Mouse (Mus musculus): ENCODE measurements around the gene Psmg3. TPM values are rescaled to one million over a fixed set of nuclear protein-coding genes. Genes with fewer than 3 reads are reported as not detected.

Psmg3 gene
- polyA plus RNA-seq, 1 experiment from 2014 or later, result 78.8 TPM

- Histone ChIP-seq H3K36me3 (ENCODE audit: insufficient read depth) (peaks cover 7% of the 10 kb centered on the region; the same call in 1 of the 2 replicates), H3K4me3 (ENCODE audit: low read depth, low read length) (no peak overlapping the region), H3K4me2 (no peak overlapping the region), H3K9ac (no peak overlapping the region), H3K9me3 (ENCODE audit: low read depth, low read length) (no peaks in the 10 kb centered on the region), H3K27ac (ENCODE audit: low read depth) (no peak overlapping the region), H3K27me3 (ENCODE audit: insufficient read depth, low read length) (peaks cover 12% of the 10 kb centered on the region), H3K4me1 (ENCODE audit: insufficient read depth) (0 out of 2 replicates have a peak, but pooled peaks cover 3% of the 10 kb centered on the region)
- ATAC-seq (ENCODE audit: insufficient read depth) (no peak), DNase-seq (peak; percentile 50)
- peak; percentile 78 for TF ChIP-seq CTCF (IDR thresholded peaks at IDR 0.05; ENCODE audit: low read depth)
- WGBS, result 4% methylated on average over 1 of the region's 1 CpGs
Observed at GRCm38 (mm10) chr5:139817292-139817691, 9.4 kb downstream of the Psmg3 start.

- no peak for TF ChIP-seq CTCF (IDR thresholded peaks at IDR 0.05; ENCODE audit: low read depth)
- H3K36me3 ChIP-seq (ENCODE audit: insufficient read depth), result no peaks in the 10 kb centered on the region
- H3K4me2 ChIP-seq, result no peak overlapping the region
- ATAC-seq (ENCODE audit: insufficient read depth) (no peak), DNase-seq (no peak)
- H3K4me3 ChIP-seq (ENCODE audit: low read depth, low read length), result no peak overlapping the region
- H3K27me3 ChIP-seq (ENCODE audit: insufficient read depth, low read length), result peaks cover 12% of the 10 kb centered on the region
- no peak overlapping the region for H3K9ac ChIP-seq
- H3K9me3 ChIP-seq (ENCODE audit: low read depth, low read length), result no peaks in the 10 kb centered on the region
- 0 out of 2 replicates have a peak, but pooled peaks cover 3% of the 10 kb centered on the region for H3K4me1 ChIP-seq (ENCODE audit: insufficient read depth)
- no peak overlapping the region for H3K27ac ChIP-seq (ENCODE audit: low read depth)
Observed at GRCm38 (mm10) chr5:139816445-139816844, 10.2 kb downstream of the Psmg3 start.

- H3K27me3 ChIP-seq (ENCODE audit: insufficient read depth, low read length), result peaks cover 12% of the 10 kb centered on the region
- peak; percentile 78 for DNase-seq
- no peaks in the 10 kb centered on the region for H3K9me3 ChIP-seq (ENCODE audit: low read depth, low read length)
- 0 out of 2 replicates have a peak overlapping the region, but pooled peaks have one; percentile 3 for H3K27ac ChIP-seq (ENCODE audit: low read depth)
- WGBS, result 49% methylated on average over 6 of the region's 6 CpGs
- H3K36me3 ChIP-seq (ENCODE audit: insufficient read depth), result no peaks in the 10 kb centered on the region
- H3K4me1 ChIP-seq (ENCODE audit: insufficient read depth), result 0 out of 2 replicates have a peak, but pooled peaks cover 3% of the 10 kb centered on the region
- no peak overlapping the region for H3K9ac ChIP-seq
- no peak overlapping the region for H3K4me2 ChIP-seq
- no peak for TF ChIP-seq CTCF (IDR thresholded peaks at IDR 0.05; ENCODE audit: low read depth)
- no peak for ATAC-seq (ENCODE audit: insufficient read depth)
- H3K4me3 ChIP-seq (ENCODE audit: low read depth, low read length), result no peak overlapping the region
Observed at GRCm38 (mm10) chr5:139815964-139816363, 10.7 kb downstream of the Psmg3 start.

GRCm38 (mm10) chr5:139813963-139814381, 12.7 kb downstream of the Psmg3 start:
- H3K4me3 ChIP-seq (ENCODE audit: low read depth, low read length), result peak overlapping the region; percentile 29
- 8% methylated on average over 13 of the region's 13 CpGs for WGBS
- peak; percentile 8; the same call in 1 of the 2 replicates for TF ChIP-seq CTCF (IDR thresholded peaks at IDR 0.05; ENCODE audit: low read depth)
- H3K36me3 ChIP-seq (ENCODE audit: insufficient read depth), result no peaks in the 10 kb centered on the region
- no peaks in the 10 kb centered on the region for H3K9me3 ChIP-seq (ENCODE audit: low read depth, low read length)
- peak; percentile 67 for ATAC-seq (ENCODE audit: insufficient read depth)
- H3K27me3 ChIP-seq (ENCODE audit: insufficient read depth, low read length), result peaks cover 12% of the 10 kb centered on the region
- peak overlapping the region; percentile 65; the same call in 1 of the 2 replicates for H3K27ac ChIP-seq (ENCODE audit: low read depth)
- H3K9ac ChIP-seq, result peak overlapping the region; percentile 54
- H3K4me1 ChIP-seq (ENCODE audit: insufficient read depth), result 0 out of 2 replicates have a peak, but pooled peaks cover 3% of the 10 kb centered on the region
- H3K4me2 ChIP-seq, result peak overlapping the region; percentile 46
- peak; percentile 73 for DNase-seq

GRCm38 (mm10) chr5:139813126-139813490, 13.6 kb downstream of the Psmg3 start:
- ATAC-seq (ENCODE audit: insufficient read depth) (no peak), DNase-seq (no peak)
- WGBS, result 29% methylated on average over 10 of the region's 10 CpGs
- H3K9me3 ChIP-seq (ENCODE audit: low read depth, low read length), result no peaks in the 10 kb centered on the region
- H3K4me2 ChIP-seq, result peak overlapping the region; percentile 46
- peaks cover 12% of the 10 kb centered on the region for H3K27me3 ChIP-seq (ENCODE audit: insufficient read depth, low read length)
- H3K4me3 ChIP-seq (ENCODE audit: low read depth, low read length), result peak overlapping the region; percentile 29
- peak overlapping the region; percentile 54; the same call in 1 of the 2 replicates for H3K9ac ChIP-seq
- no peaks in the 10 kb centered on the region for H3K36me3 ChIP-seq (ENCODE audit: insufficient read depth)
- H3K4me1 ChIP-seq (ENCODE audit: insufficient read depth), result 0 out of 2 replicates have a peak, but pooled peaks cover 3% of the 10 kb centered on the region
- TF ChIP-seq CTCF (IDR thresholded peaks at IDR 0.05; ENCODE audit: low read depth), result no peak
- no peak overlapping the region for H3K27ac ChIP-seq (ENCODE audit: low read depth)

- TF ChIP-seq CTCF (IDR thresholded peaks at IDR 0.05; ENCODE audit: low read depth), result no peak
- 0 out of 2 replicates have a peak, but pooled peaks cover 3% of the 10 kb centered on the region for H3K4me1 ChIP-seq (ENCODE audit: insufficient read depth)
- peak overlapping the region; percentile 54; the same call in 1 of the 2 replicates for H3K9ac ChIP-seq
- H3K36me3 ChIP-seq (ENCODE audit: insufficient read depth), result no peaks in the 10 kb centered on the region
- H3K27ac ChIP-seq (ENCODE audit: low read depth), result no peak overlapping the region
- WGBS, result 53% methylated on average over 20 of the region's 20 CpGs
- H3K4me2 ChIP-seq, result peak overlapping the region; percentile 46
- no peak for ATAC-seq (ENCODE audit: insufficient read depth)
- H3K27me3 ChIP-seq (ENCODE audit: insufficient read depth, low read length), result peaks cover 12% of the 10 kb centered on the region
- no peak for DNase-seq
- H3K9me3 ChIP-seq (ENCODE audit: low read depth, low read length), result no peaks in the 10 kb centered on the region
- no peak overlapping the region for H3K4me3 ChIP-seq (ENCODE audit: low read depth, low read length)
Observed at GRCm38 (mm10) chr5:139812398-139813125, 14.1 kb downstream of the Psmg3 start.

GRCm38 (mm10) chr5:139811677-139812397, 14.8 kb downstream of the Psmg3 start:
- H3K9ac ChIP-seq, result no peak overlapping the region
- no peak overlapping the region for H3K4me2 ChIP-seq
- TF ChIP-seq CTCF (IDR thresholded peaks at IDR 0.05; ENCODE audit: low read depth), result no peak
- H3K4me1 ChIP-seq (ENCODE audit: insufficient read depth), result 0 out of 2 replicates have a peak, but pooled peaks cover 3% of the 10 kb centered on the region
- no peak for ATAC-seq (ENCODE audit: insufficient read depth)
- no peak overlapping the region for H3K27ac ChIP-seq (ENCODE audit: low read depth)
- H3K27me3 ChIP-seq (ENCODE audit: insufficient read depth, low read length), result peaks cover 12% of the 10 kb centered on the region
- WGBS, result 72% methylated on average over 15 of the region's 15 CpGs
- H3K9me3 ChIP-seq (ENCODE audit: low read depth, low read length), result no peaks in the 10 kb centered on the region
- DNase-seq, result no peak
- H3K4me3 ChIP-seq (ENCODE audit: low read depth, low read length), result no peak overlapping the region
- H3K36me3 ChIP-seq (ENCODE audit: insufficient read depth), result no peaks in the 10 kb centered on the region
